Mouse (Mus musculus): ENCODE measurements around the gene Ern2. TPM values are rescaled to one million over a fixed set of nuclear protein-coding genes. Genes with fewer than 3 reads are reported as not detected.

The Ern2 gene
- total RNA-seq (2023) = not detected

DNA sequence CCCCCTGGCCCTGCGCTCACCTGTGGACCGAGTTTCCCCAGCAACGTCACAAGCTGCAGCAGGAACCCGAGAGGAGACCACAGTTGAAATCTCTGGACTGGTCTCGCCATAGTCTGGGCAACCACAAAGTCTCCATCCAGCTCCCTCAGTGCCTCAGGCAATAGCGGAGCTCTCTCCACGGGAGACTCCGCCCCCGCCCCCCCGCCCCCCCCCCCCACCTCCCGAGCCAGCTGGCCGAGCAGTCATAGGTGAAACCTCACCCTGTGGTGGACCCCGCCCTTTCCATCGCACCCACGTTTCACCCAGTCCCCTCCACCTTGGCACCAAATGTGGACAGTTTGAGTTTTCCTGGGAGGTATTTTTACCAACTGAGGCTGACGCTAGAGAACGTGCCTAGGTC, at the start of gene Ern2:
Ern2 (minus strand) TSS at position 165 of the 400 bp plus-strand sequence.

DNA sequence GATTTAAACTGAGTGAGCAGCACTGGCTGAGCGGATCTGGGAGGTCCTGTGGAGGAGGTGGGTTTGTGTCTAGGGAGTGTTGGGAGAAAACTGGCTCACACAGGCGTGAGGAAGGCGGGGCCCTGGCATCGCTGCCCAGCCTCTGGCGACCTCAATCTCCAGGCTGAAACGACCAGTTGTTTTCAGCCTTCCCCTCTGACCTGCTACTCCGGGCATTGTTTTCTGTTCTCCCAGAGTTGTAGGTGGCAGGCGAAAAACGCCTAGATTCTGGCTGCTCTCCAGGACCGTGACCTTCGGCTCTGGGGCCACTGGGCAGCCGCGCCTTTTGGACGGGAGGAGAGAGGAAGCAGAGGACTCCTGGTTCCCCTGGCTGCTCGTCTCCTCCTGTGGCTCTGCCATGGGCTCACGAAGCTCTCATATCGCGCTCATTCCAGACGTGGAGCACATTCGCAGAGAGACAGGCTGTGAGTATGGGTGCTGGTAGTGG, 33.4 kb upstream of the Ern2 start, which contains the start of gene Chp2:
Chp2 (plus strand) TSS at position 182 of the 487 bp plus-strand sequence.

DNA sequence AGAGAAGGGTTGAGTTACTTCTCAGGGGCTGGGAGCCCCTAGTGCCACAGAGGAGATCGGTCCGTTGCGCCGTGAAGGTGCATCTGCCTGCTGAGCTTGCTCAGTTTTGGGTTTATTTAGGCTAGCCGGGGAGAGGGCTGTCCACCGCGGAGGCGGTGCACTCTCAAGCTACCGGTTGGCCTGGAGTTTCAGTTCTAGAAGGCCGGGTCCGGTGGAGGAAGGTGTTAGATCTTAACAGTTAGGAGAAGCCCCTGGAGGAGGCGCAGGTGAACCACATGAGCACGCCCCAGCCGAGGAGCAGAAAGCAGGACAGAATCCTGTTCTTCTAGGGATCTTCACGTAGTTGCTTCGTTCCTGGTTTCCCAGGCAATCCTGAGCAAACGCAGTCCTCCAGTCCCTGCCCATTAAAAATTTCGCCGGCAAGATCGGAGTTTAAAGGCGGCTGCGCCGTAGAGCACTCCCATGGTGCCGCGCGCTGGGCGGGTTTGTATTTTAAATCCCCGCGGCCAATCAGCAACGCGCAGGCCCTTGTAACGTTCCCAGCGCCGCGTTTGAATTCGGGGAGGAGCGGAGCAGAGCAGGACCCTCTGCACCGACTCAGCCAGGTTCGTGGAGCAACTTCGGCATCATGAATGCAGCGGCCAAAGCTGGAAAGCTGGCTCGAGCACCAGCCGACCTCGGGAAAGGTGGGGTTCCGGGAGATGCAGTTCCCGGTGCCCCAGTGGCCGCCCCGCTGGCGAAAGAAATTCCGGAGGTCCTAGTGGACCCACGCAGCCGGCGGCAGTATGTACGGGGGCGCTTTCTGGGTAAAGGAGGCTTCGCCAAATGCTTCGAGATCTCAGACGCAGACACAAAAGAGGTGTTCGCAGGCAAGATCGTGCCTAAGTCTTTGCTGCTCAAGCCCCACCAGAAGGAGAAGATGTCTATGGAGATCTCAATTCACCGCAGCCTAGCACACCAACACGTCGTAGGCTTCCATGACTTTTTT, 26.8 kb downstream of the Ern2 start, which contains the start of gene Plk1:
Plk1 (plus strand) TSS at position 525 of the 988 bp plus-strand sequence.

GRCm38 (mm10) chr7:122132497-122133337, 53.3 kb downstream of the Ern2 start, which contains the start of the genes Palb2 and Dctn5:
TSS of gene Palb2 (minus strand) at chr7:122132985.
TSS of gene Dctn5 (plus strand) at chr7:122133041.

Other genes with a start within 250 kb of the Ern2 start
- 10 to 100 TPM; 10.2 to 10.3 TPM for gene Cog7, start 204.5 kb downstream of the Ern2 start, total RNA-seq (2023)
- 10 to 100 TPM; 13.0 to 13.1 TPM for gene Gga2, start 165.0 kb downstream of the Ern2 start, total RNA-seq (2023)
- 10 to 100 TPM; 45.8 to 48.6 TPM for gene Ubfd1, start 119.0 kb downstream of the Ern2 start, total RNA-seq (2023)
- 10 to 100 TPM; 22.5 to 22.6 TPM for gene Ears2, start 118.9 kb downstream of the Ern2 start, total RNA-seq (2023)
- 10 to 100 TPM; 76.2 to 90.1 TPM for gene Ndufab1, start 84.3 kb downstream of the Ern2 start, total RNA-seq (2023)
- gene Palb2, start 53.2 kb downstream of the Ern2 start, total RNA-seq (2023) = 1 to 10 TPM; 5.9 to 6.1 TPM
- 10 to 100 TPM; 78.6 to 82.0 TPM for gene Dctn5, start 53.2 kb downstream of the Ern2 start, total RNA-seq (2023)
- gene Plk1, start 26.8 kb downstream of the Ern2 start, total RNA-seq (2023) = 1 to 10 TPM; 6.9 to 8.6 TPM
- gene Chp2, start 33.3 kb upstream of the Ern2 start, total RNA-seq (2023) = 1 to 10 TPM in 1 of 2 experiments, not detected in 1; 2.2 TPM
- gene Prkcb, start 102.5 kb upstream of the Ern2 start, total RNA-seq (2023) = 100 to 1,000 TPM; 144 to 145 TPM

Data from T-cell, adult 66 days (primary cell).